Comparison of ENCODE assay signal across 8 mouse cellular contexts in genomic region chr1:39025142-39025541, GRCm38 (mm10). TPM values are rescaled to one million over a fixed set of nuclear protein-coding genes. Genes with fewer than 3 reads are reported as not detected.
DNase-seq lines count a peak whose midpoint lies in the region; ATAC-seq and TF ChIP-seq lines count a peak whose summit lies in the region.

No protein-coding gene starts in this region.

- ATAC-seq in neural tube, embryonic 15.5 days (ENCODE audit: low FRiP score): peak; percentile 46
- ATAC-seq in lung, postnatal 0 days: no peak

- DNase-seq in adrenal gland, adult (ENCODE audit: inconsistent age in 2 of 2, low spot score in 1 of 2): peak; percentile 21 to 67
- no peak for DNase-seq in adrenal gland, postnatal 4 days (ENCODE audit: low spot score in 2 of 2)
- no peak for DNase-seq in neural tube, embryonic 10.5 days (ENCODE audit: extremely low spot score, low spot score)
- DNase-seq in lung, postnatal 0 days (ENCODE audit: low spot score): peak; percentile 39
- DNase-seq in thymus, postnatal 25 days: peak; percentile 87
- DNase-seq in spleen, adult 12 weeks (ENCODE audit: low spot score): no peak
- no peak for DNase-seq in left cerebral cortex, postnatal 10 days (ENCODE audit: extremely low spot score in 1 of 2, low spot score in 2 of 2)

- no peaks in the 10 kb centered on the region for H3K27me3 ChIP-seq in neural tube, embryonic 15.5 days (replicated peaks)
- H3K27me3 ChIP-seq in lung, postnatal 0 days (replicated peaks; ENCODE audit: insufficient read depth, low read length): no peaks in the 10 kb centered on the region

- H3K27ac ChIP-seq in neural tube, embryonic 15.5 days (replicated peaks): no peak overlapping the region; the same call in 1 of the 2 replicates
- H3K27ac ChIP-seq in lung, postnatal 0 days (ENCODE audit: low read length): no peak overlapping the region

- no peaks in the 10 kb centered on the region for H3K36me3 ChIP-seq in neural tube, embryonic 15.5 days
- H3K36me3 ChIP-seq in lung, postnatal 0 days (ENCODE audit: insufficient read depth, low read length): no peaks in the 10 kb centered on the region

- intact Hi-C loops in left cerebral cortex, postnatal 10 days (cut with DNase I): loop anchor here (5.0 kb wide), 1 partner anchor 72 kb away; no protein-coding TSS in a partner anchor

- 40% methylated on average over 7 of the region's 7 CpGs for WGBS in neural tube, embryonic 15.5 days
- WGBS in lung, postnatal 0 days: 39% methylated on average over 7 of the region's 7 CpGs

- TF ChIP-seq CTCF in lung, postnatal 0 days (IDR thresholded peaks at IDR 0.05): no peak

- no peaks in the 10 kb centered on the region for H3K9me3 ChIP-seq in neural tube, embryonic 15.5 days (replicated peaks)
- no peaks in the 10 kb centered on the region for H3K9me3 ChIP-seq in lung, postnatal 0 days (ENCODE audit: low read length)

- no peak overlapping the region for H3K4me2 ChIP-seq in neural tube, embryonic 15.5 days
- H3K4me2 ChIP-seq in lung, postnatal 0 days (replicated peaks; ENCODE audit: low read depth, low read length): no peak overlapping the region

- TF ChIP-seq EP300 in lung, postnatal 0 days (IDR thresholded peaks at IDR 0.05): no peak

- H3K9ac ChIP-seq in neural tube, embryonic 15.5 days (replicated peaks): no peak overlapping the region
- no peak overlapping the region for H3K9ac ChIP-seq in lung, postnatal 0 days (replicated peaks; ENCODE audit: low read depth)

- H3K4me1 ChIP-seq in neural tube, embryonic 15.5 days: peaks cover 14% of the 10 kb centered on the region
- no peaks in the 10 kb centered on the region for H3K4me1 ChIP-seq in lung, postnatal 0 days (ENCODE audit: insufficient read depth, low read depth, low read length)

- no peak overlapping the region for H3K4me3 ChIP-seq in neural tube, embryonic 15.5 days (replicated peaks)
- no peak overlapping the region for H3K4me3 ChIP-seq in lung, postnatal 0 days (ENCODE audit: low read depth, low read length)

RNA-seq across cellular contexts. Expression of gene Pdcl3, which starts 39.7 kb away (rescaled TPM):
- 10 to 100 TPM; 73.4 to 79.3 TPM for total RNA-seq in adrenal gland, postnatal 4 days (2021)
- 164 and 171 TPM in 2 replicates for polyA plus RNA-seq in neural tube, embryonic 15.5 days (2015; fragmentation: Nextera tagmentation; extraction: Ambion mirVana)
- polyA plus RNA-seq in lung, postnatal 0 days (2015; fragmentation: Nextera tagmentation; extraction: Ambion mirVana): 139 and 155 TPM in 2 replicates
- 10 to 100 TPM; 40.6 to 42.0 TPM for total RNA-seq in left cerebral cortex, postnatal 10 days (2021)

Comparison
In these comparisons a context has a peak if more than half of its experiments do, and no peak if none do; other contexts are left out.
1. DNase-seq: peak in adrenal gland, adult (2 of 2), lung, postnatal 0 days (single experiment) and thymus, postnatal 25 days (single experiment); none in adrenal gland, postnatal 4 days (0 of 2), neural tube, embryonic 10.5 days (single experiment), spleen, adult 12 weeks (single experiment) and left cerebral cortex, postnatal 10 days (0 of 2).